Mouse (Mus musculus) lung, postnatal 0 days (tissue): ENCODE measurements at regions not wholly inside any gene's neighbourhood (a gene's known extent, or its start where the extent isn't known, plus 50 kb on each side); places are given as distances from the start of the nearest gene placed in this dataset.

Source experiments
- CTCF ChIP-seq: IDR thresholded peaks from 2 replicates; pipeline ENCODE4 v1.5.1; 2016; ENCODE audit warnings: antibody characterized with exemption, mild to moderate bottlenecking
- EP300 ChIP-seq: IDR thresholded peaks from 2 replicates; pipeline ENCODE4 v1.6.1; 2016; ENCODE audit warnings: antibody characterized with exemption, mild to moderate bottlenecking, control low read depth

GRCm38 (mm10) chr8:44529696-44530095, 405.6 kb upstream of the Fat1 start:
- TF ChIP-seq CTCF (no peak), EP300 (no peak)
